Mouse (Mus musculus) lung, embryonic 14.5 days (tissue): Measurements from ENCODE around the gene Bag1. TPM values are rescaled to one million over a fixed set of nuclear protein-coding genes. Genes with fewer than 3 reads are reported as not detected.

Experiments used
- ATAC-seq: fragments of 200-750 bp; cut with Nextera tagmentation; 2 replicates; pipeline ENCODE4 v1.8.0; 2017; ENCODE audit warnings: mild to moderate bottlenecking, moderate TSS enrichment, moderate library complexity; ENCODE audit not compliant: insufficient read depth
- DNase-seq: peaks from one replicate; pipeline ENCODE4 v3.0.0-alpha.2; 2015
- H3K27ac ChIP-seq: fragments of 300-500 bp; sonication (generic); 2 replicates; pipeline ENCODE4 v1.5.1; 2014; ENCODE audit warnings: low read depth, mild to moderate bottlenecking, moderate library complexity
- H3K27me3 ChIP-seq: fragments of 300-500 bp; sonication (generic); 2 replicates; pipeline ENCODE4 v1.6.1; 2014; ENCODE audit warnings: low read length, control low read depth; ENCODE audit not compliant: insufficient read depth
- H3K36me3 ChIP-seq: fragments of 300-500 bp; sonication (generic); 2 replicates; pipeline ENCODE4 v1.6.1; 2014; ENCODE audit warnings: control low read depth; ENCODE audit not compliant: insufficient read depth
- H3K4me1 ChIP-seq: fragments of 300-500 bp; sonication (generic); 2 replicates; pipeline ENCODE4 v1.6.1; 2014; ENCODE audit warnings: antibody characterized with exemption, control low read depth; ENCODE audit not compliant: insufficient read depth
- H3K4me2 ChIP-seq: fragments of 300-500 bp; sonication (generic); 2 replicates; pipeline ENCODE4 v1.6.1; 2014; ENCODE audit warnings: mild to moderate bottlenecking
- H3K4me3 ChIP-seq: fragments of 300-500 bp; sonication (generic); 2 replicates; pipeline ENCODE4 v1.5.1; 2014; ENCODE audit warnings: low read depth, low read length
- H3K9ac ChIP-seq: fragments of 300-500 bp; sonication (generic); 2 replicates; pipeline ENCODE4 v1.6.1; 2014
- H3K9me3 ChIP-seq: fragments of 300-500 bp; sonication (generic); 2 replicates; pipeline ENCODE4 v1.6.1; 2016; ENCODE audit warnings: low read depth, low read length, control low read depth
- CTCF ChIP-seq: IDR thresholded peaks from 2 replicates; pipeline ENCODE4 v1.5.1; 2016; ENCODE audit warnings: antibody characterized with exemption, low read depth
- WGBS: fragments of 180-500 bp; shearing (Covaris S2); extraction: QIAGEN DNeasy Blood & Tissue Kit; methylation state at CpG from one replicate; pipeline ENCODE4 v1.1.7; 2014; 5-methylcytosine and 5-hydroxymethylcytosine counted together
- polyA plus RNA-seq: library from polyadenylated mRNA; unstranded; fragments of >200 nt; fragmentation: Nextera tagmentation; extraction: Ambion mirVana; gene quantifications from 2 replicates; pipeline ENCODE4 v1.2.1, GENCODE M21; 2014

The Bag1 gene
- polyA plus RNA-seq, 1 experiment from 2014 or later: 210 TPM

- Histone ChIP-seq H3K27ac (no peak overlapping the region), H3K4me1 (0 out of 2 replicates have a peak, but pooled peaks cover 6% of the 10 kb centered on the region), H3K9ac (no peak overlapping the region), H3K27me3 (no peaks in the 10 kb centered on the region), H3K9me3 (no peaks in the 10 kb centered on the region), H3K4me3 (no peak overlapping the region), H3K4me2 (no peak overlapping the region), H3K36me3 (peaks cover 45% of the 10 kb centered on the region)
- DNase-seq (no peak), ATAC-seq (no peak)
- 90% methylated on average over 1 of the region's 1 CpGs for WGBS
- TF ChIP-seq CTCF: no peak
Observed at GRCm38 (mm10) chr4:40974011-40974410, 25.9 kb upstream of the Bag1 start.

GRCm38 (mm10) chr4:40971744-40972143 lies 23.6 kb upstream of the Bag1 start:
- H3K4me3 ChIP-seq: peak overlapping the region; percentile 95
- H3K4me2 ChIP-seq: peak overlapping the region; percentile 77
- H3K9ac ChIP-seq: peak overlapping the region; percentile 76
- H3K27me3 ChIP-seq: no peaks in the 10 kb centered on the region
- H3K9me3 ChIP-seq: no peaks in the 10 kb centered on the region
- 25% methylated on average over 13 of the region's 13 CpGs for WGBS
- ATAC-seq (no peak), DNase-seq (peak; percentile 75)
- TF ChIP-seq CTCF: peak; percentile 70
- peak overlapping the region; percentile 96 for H3K27ac ChIP-seq
- H3K36me3 ChIP-seq: peaks cover 32% of the 10 kb centered on the region
- 0 out of 2 replicates have a peak, but pooled peaks cover 6% of the 10 kb centered on the region for H3K4me1 ChIP-seq

- under 1% methylated on average over 82 of the region's 85 CpGs for WGBS
- no peak for TF ChIP-seq CTCF
- ATAC-seq: peak; percentile 95
Observed at GRCm38 (mm10) chr4:40970842-40971701, 23.0 kb upstream of the Bag1 start, which contains the start of gene Nfx1. Gene Nfx1, plus strand, starts transcription at chr4:40970906.

GRCm38 (mm10) chr4:40970592-40970841 lies 22.4 kb upstream of the Bag1 start:
- Histone ChIP-seq H3K9ac (peak overlapping the region; percentile 76), H3K9me3 (no peaks in the 10 kb centered on the region), H3K27me3 (no peaks in the 10 kb centered on the region), H3K27ac (peak overlapping the region; percentile 96), H3K36me3 (peaks cover 30% of the 10 kb centered on the region), H3K4me3 (peak overlapping the region; percentile 95), H3K4me2 (peak overlapping the region; percentile 77), H3K4me1 (0 out of 2 replicates have a peak, but pooled peaks cover 6% of the 10 kb centered on the region)
- no peak for DNase-seq
- WGBS: under 1% methylated on average over 16 of the region's 16 CpGs
- ATAC-seq: no peak; the same call in 1 of the 2 replicates
- TF ChIP-seq CTCF: no peak

More at GRCm38 (mm10) chr4:40970842-40971701, 23.0 kb upstream of the Bag1 start, which contains the start of gene Nfx1:
- peaks cover 29% of the 10 kb centered on the region for H3K36me3 ChIP-seq
- peak; percentile 98 for DNase-seq
- peak within 1 kb of the TSS; percentile 95 for H3K4me3 ChIP-seq
- H3K4me1 ChIP-seq: 0 out of 2 replicates have a peak, but pooled peaks cover 6% of the 10 kb centered on the region
- H3K27me3 ChIP-seq: no peaks in the 10 kb centered on the region
- peak within 1 kb of the TSS; percentile 76 for H3K9ac ChIP-seq
- H3K27ac ChIP-seq: peak within 1 kb of the TSS; percentile 96
- no peaks in the 10 kb centered on the region for H3K9me3 ChIP-seq
- H3K4me2 ChIP-seq: peak within 1 kb of the TSS; percentile 77

GRCm38 (mm10) chr4:40969781-40970591 lies 21.9 kb upstream of the Bag1 start:
- Histone ChIP-seq H3K9me3 (no peaks in the 10 kb centered on the region), H3K27ac (peak overlapping the region; percentile 96), H3K27me3 (no peaks in the 10 kb centered on the region), H3K4me1 (0 out of 2 replicates have a peak, but pooled peaks cover 6% of the 10 kb centered on the region), H3K36me3 (peaks cover 34% of the 10 kb centered on the region), H3K4me3 (peak overlapping the region; percentile 95), H3K4me2 (peak overlapping the region; percentile 77), H3K9ac (peak overlapping the region; percentile 76)
- WGBS: 13% methylated on average over 10 of the region's 13 CpGs
- ATAC-seq (peak; percentile 36), DNase-seq (peak; percentile 17)
- no peak for TF ChIP-seq CTCF

GRCm38 (mm10) chr4:40969161-40969560 lies 21.1 kb upstream of the Bag1 start:
- H3K27me3 ChIP-seq: no peaks in the 10 kb centered on the region
- WGBS: 63% methylated on average over 4 of the region's 4 CpGs
- peak overlapping the region; percentile 96; the same call in 1 of the 2 replicates for H3K27ac ChIP-seq
- H3K4me3 ChIP-seq: no peak overlapping the region
- no peak for TF ChIP-seq CTCF
- no peaks in the 10 kb centered on the region for H3K9me3 ChIP-seq
- peaks cover 39% of the 10 kb centered on the region for H3K36me3 ChIP-seq
- ATAC-seq (no peak), DNase-seq (no peak)
- H3K4me2 ChIP-seq: no peak overlapping the region
- H3K9ac ChIP-seq: no peak overlapping the region
- H3K4me1 ChIP-seq: 0 out of 2 replicates have a peak, but pooled peaks cover 6% of the 10 kb centered on the region

GRCm38 (mm10) chr4:40963536-40963935 lies 15.4 kb upstream of the Bag1 start:
- Histone ChIP-seq H3K4me3 (no peak overlapping the region), H3K9ac (no peak overlapping the region), H3K4me2 (no peak overlapping the region), H3K27me3 (no peaks in the 10 kb centered on the region), H3K36me3 (peaks cover 84% of the 10 kb centered on the region), H3K4me1 (no peaks in the 10 kb centered on the region), H3K27ac (no peak overlapping the region), H3K9me3 (no peaks in the 10 kb centered on the region)
- TF ChIP-seq CTCF: no peak
- 85% methylated on average over 3 of the region's 3 CpGs for WGBS
- no peak for DNase-seq
- ATAC-seq: no peak
